Mouse (Mus musculus): ENCODE measurements around the gene Gdap1l1.

Gene Gdap1l1

GRCm38 (mm10) chr2:163419346-163420045 lies 18.8 kb upstream of the Gdap1l1 start:
- in situ Hi-C loops (cut with MboI; ENCODE audit: low pct_unique_long_range_greater_than_20kb in 1 of 2, low sequenced_read_pairs in 2 of 2, unreplicated experiment in 1 of 2): no loop called here

- in situ Hi-C loops (cut with MboI; ENCODE audit: low pct_unique_long_range_greater_than_20kb in 1 of 2, low sequenced_read_pairs in 2 of 2, unreplicated experiment in 1 of 2): no loop called here
Observed at GRCm38 (mm10) chr2:163420366-163420886, 17.9 kb upstream of the Gdap1l1 start.

DNA sequence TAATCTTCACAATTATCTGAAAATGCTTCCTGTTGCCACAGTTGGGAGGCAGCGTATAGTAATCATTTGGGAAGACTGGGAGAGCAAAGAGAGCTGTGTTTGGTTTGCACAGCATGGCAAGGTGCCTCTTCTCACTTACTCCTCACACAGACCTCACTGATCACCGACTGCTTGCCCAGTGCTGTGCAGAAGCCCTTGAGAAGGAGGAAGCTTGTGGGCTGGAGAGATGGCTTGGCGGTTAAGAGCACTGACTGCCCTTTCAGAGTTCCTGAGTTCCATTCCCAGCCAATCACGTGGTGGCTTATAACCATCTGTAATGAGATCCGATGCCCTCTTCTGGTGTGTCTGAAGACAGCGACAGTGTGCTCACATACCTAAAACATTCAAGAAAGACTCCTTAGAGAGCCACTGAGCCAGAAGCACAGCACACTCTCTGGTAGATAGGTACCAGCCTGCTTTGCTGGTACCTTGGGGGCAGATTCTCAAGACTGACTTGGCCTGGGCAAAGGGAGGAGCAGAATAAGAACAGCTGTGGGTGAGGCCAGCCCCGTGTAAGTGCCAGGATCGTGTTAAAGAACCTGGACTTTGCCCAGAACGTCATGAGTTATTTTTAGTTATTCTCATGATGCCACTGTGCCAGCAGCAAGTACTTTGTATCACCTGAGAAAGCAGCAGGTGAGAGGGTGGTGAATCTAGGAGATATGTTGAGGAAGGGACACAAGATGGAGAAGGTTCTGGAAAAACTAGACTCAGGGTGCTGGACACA lies 15.2 kb upstream of the Gdap1l1 start:
- in situ Hi-C loops (cut with MboI; ENCODE audit: low pct_unique_long_range_greater_than_20kb in 1 of 2, low sequenced_read_pairs in 2 of 2, unreplicated experiment in 1 of 2): no loop called here

DNA sequence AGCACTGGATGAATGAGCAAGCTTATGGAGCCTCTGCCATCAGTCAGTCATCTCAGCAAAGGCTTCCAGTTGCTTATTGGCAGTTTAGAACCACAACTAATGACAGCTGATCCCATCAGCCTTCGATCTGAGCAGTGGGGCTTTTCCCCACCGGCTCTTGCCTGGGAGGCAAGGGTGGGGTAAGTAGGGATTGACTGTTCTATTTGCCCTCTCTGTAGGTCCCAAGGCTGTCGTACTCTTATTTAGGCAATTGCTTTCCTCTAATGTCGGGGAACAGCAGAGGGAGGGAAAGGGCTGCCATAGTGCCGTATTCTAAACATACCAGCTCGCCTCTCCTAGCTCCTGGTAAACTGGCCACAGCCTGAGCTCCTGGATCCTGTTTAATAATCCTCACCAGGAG lies 13.7 kb upstream of the Gdap1l1 start, which contains the start of gene Oser1:
TSS of gene Oser1 (minus strand) at position 101 of the 400 bp plus-strand sequence.
- in situ Hi-C loops (cut with MboI; ENCODE audit: low pct_unique_long_range_greater_than_20kb in 1 of 2, low sequenced_read_pairs in 2 of 2, unreplicated experiment in 1 of 2): no loop called here

DNA sequence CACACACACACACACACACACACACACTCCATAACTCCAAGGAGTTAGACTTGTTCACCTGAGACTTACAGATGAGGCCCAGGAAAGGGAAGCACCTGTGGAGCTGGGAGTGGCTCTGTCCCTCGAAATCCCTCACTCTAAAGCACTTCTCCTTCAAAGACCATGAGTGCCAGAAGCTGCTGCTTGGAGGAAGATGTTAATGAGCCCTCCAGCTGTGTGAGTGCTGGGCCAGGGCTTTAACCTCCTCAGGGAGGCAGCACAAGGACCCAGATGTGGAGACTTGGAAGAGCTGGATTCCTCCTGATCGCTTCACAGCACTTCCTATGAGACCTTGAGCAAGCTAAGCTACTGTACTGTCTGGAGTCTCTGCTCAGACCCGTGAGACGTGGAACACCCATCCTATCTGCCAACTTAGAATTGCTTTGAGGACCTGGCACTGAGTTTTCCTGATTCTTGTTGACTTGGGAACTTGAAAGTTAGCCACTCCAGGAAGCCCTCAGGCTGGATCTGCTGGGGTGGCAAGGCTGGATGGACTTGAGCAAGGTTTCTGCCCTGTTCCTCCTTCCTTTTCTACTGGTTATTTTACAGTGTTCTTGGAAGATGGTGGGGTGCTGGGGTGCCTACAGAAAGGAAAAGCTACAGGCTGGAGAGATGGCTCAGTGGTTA lies 9.8 kb upstream of the Gdap1l1 start:
- in situ Hi-C loops (cut with MboI; ENCODE audit: low pct_unique_long_range_greater_than_20kb in 1 of 2, low sequenced_read_pairs in 2 of 2, unreplicated experiment in 1 of 2): no loop called here

GRCm38 (mm10) chr2:163431289-163431688 lies 7.0 kb upstream of the Gdap1l1 start:
- in situ Hi-C loops (cut with MboI; ENCODE audit: low pct_unique_long_range_greater_than_20kb in 1 of 2, low sequenced_read_pairs in 2 of 2, unreplicated experiment in 1 of 2): no loop called here

- in situ Hi-C loops (cut with MboI; ENCODE audit: low pct_unique_long_range_greater_than_20kb in 1 of 2, low sequenced_read_pairs in 2 of 2, unreplicated experiment in 1 of 2): no loop called here
Observed at GRCm38 (mm10) chr2:163433971-163434370, 4.3 kb upstream of the Gdap1l1 start.

GRCm38 (mm10) chr2:163437800-163438199 lies 476 bp upstream of the Gdap1l1 start:
- in situ Hi-C loops (cut with MboI; ENCODE audit: low pct_unique_long_range_greater_than_20kb in 1 of 2, low sequenced_read_pairs in 2 of 2, unreplicated experiment in 1 of 2): no loop called here

- in situ Hi-C loops (cut with MboI; ENCODE audit: low pct_unique_long_range_greater_than_20kb in 1 of 2, low sequenced_read_pairs in 2 of 2, unreplicated experiment in 1 of 2): no loop called here
Observed at GRCm38 (mm10) chr2:163438619-163439451, 559 bp downstream of the Gdap1l1 start.

- in situ Hi-C loops (cut with MboI; ENCODE audit: low pct_unique_long_range_greater_than_20kb in 1 of 2, low sequenced_read_pairs in 2 of 2, unreplicated experiment in 1 of 2): no loop called here
Observed at GRCm38 (mm10) chr2:163439488-163439887, 1.2 kb downstream of the Gdap1l1 start.

GRCm38 (mm10) chr2:163443543-163443942 lies 5.3 kb downstream of the Gdap1l1 start:
- in situ Hi-C loops (cut with MboI; ENCODE audit: low pct_unique_long_range_greater_than_20kb in 1 of 2, low sequenced_read_pairs in 2 of 2, unreplicated experiment in 1 of 2): no loop called here

- in situ Hi-C loops (cut with MboI; ENCODE audit: low pct_unique_long_range_greater_than_20kb in 1 of 2, low sequenced_read_pairs in 2 of 2, unreplicated experiment in 1 of 2): no loop called here
Observed at GRCm38 (mm10) chr2:163444017-163444416, 5.7 kb downstream of the Gdap1l1 start.

- in situ Hi-C loops (cut with MboI; ENCODE audit: low pct_unique_long_range_greater_than_20kb in 1 of 2, low sequenced_read_pairs in 2 of 2, unreplicated experiment in 1 of 2): no loop called here
Observed at GRCm38 (mm10) chr2:163447375-163447774, 9.1 kb downstream of the Gdap1l1 start.

- in situ Hi-C loops (cut with MboI; ENCODE audit: low pct_unique_long_range_greater_than_20kb in 1 of 2, low sequenced_read_pairs in 2 of 2, unreplicated experiment in 1 of 2): no loop called here
Observed at GRCm38 (mm10) chr2:163449276-163449675, 11.0 kb downstream of the Gdap1l1 start.

DNA sequence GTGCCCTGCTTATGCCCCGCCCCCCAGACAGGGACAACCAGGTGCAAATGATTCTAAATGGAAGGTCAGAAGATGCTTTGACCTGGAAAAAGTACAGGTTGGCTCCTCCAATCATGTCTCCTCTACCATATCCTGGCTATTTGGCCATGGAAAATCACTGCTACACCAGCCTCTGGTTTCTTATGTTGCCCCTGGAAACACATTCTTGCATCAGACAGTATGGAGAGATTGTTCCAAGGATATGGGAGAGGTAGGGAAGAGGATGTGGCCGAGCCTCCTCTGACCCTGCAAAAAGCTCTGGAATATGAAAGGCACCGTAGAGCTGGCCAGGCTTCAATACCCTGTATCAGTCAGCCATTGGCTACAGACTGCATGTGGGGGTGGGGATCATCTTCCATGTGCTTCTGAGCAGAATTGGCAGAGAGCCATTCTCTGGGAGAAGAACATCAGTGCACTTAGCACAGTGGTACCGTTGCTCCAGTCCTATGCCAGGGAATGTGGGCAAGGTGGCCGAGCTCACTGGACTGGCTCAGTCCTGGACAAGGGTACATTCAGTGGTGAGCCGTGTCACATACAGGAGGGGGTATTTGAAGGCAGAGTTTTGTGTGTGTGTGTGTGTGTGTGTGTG lies 12.5 kb downstream of the Gdap1l1 start:
- in situ Hi-C loops (cut with MboI; ENCODE audit: low pct_unique_long_range_greater_than_20kb in 1 of 2, low sequenced_read_pairs in 2 of 2, unreplicated experiment in 1 of 2): no loop called here

- in situ Hi-C loops (cut with MboI; ENCODE audit: low pct_unique_long_range_greater_than_20kb in 1 of 2, low sequenced_read_pairs in 2 of 2, unreplicated experiment in 1 of 2): no loop called here
Observed at GRCm38 (mm10) chr2:163452738-163453137, 14.5 kb downstream of the Gdap1l1 start.

GRCm38 (mm10) chr2:163453378-163453777 lies 15.1 kb downstream of the Gdap1l1 start:
- in situ Hi-C loops (cut with MboI; ENCODE audit: low pct_unique_long_range_greater_than_20kb in 1 of 2, low sequenced_read_pairs in 2 of 2, unreplicated experiment in 1 of 2): no loop called here
